Mouse (Mus musculus) ES-Bruce4 (cell line): ENCODE measurements around the gene Gm48551.

Experiments
- CTCF ChIP-seq: IDR thresholded peaks from one replicate; pipeline ENCODE4 v1.8.1; 2011; ENCODE audit warnings: low read depth, low read length
- POLR2A ChIP-seq: IDR thresholded peaks from one replicate; pipeline ENCODE4 v1.8.1; 2011; ENCODE audit warnings: low read length; ENCODE audit not compliant: insufficient read depth

DNA sequence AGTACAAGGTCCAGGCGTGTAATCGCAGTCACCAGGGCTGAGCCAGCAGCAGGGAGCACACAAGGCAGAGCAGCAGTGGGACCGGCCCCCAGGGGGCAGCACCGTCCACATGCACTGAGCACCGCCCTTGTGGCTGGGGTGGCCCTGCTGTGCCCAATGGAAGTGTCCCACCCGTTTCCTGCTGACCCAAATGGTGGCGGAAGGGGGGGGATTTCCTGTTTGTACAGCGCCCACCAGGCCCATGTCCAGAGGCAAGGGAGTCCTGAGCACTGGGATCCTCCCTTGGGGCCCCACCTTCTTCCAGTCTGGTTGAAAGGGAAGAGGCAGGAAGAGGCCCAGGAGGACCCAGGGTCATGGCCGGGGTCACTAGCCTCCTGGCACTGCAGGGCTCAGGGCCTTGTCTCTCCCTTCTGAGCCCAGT, 24.6 kb downstream of the Gm48551 start:
- TF ChIP-seq CTCF (no peak), POLR2A (no peak)
